Mouse (Mus musculus) adrenal gland, postnatal 25 days (tissue): ENCODE measurements around the gene Heatr6. TPM values are rescaled to one million over a fixed set of nuclear protein-coding genes. Genes with fewer than 3 reads are reported as not detected.

Experiments used
- DNase-seq: peaks from one replicate; pipeline ENCODE4 v3.0.0; 2021; ENCODE audit warnings: mixed read lengths
- total RNA-seq: library from RNA; stranded (reverse); gene quantifications from 2 replicates; pipeline ENCODE4 v1.2.3, GENCODE M21; 2021

Heatr6 gene
- total RNA-seq, 1 experiment from 2014 or later = 17.0 TPM

DNA sequence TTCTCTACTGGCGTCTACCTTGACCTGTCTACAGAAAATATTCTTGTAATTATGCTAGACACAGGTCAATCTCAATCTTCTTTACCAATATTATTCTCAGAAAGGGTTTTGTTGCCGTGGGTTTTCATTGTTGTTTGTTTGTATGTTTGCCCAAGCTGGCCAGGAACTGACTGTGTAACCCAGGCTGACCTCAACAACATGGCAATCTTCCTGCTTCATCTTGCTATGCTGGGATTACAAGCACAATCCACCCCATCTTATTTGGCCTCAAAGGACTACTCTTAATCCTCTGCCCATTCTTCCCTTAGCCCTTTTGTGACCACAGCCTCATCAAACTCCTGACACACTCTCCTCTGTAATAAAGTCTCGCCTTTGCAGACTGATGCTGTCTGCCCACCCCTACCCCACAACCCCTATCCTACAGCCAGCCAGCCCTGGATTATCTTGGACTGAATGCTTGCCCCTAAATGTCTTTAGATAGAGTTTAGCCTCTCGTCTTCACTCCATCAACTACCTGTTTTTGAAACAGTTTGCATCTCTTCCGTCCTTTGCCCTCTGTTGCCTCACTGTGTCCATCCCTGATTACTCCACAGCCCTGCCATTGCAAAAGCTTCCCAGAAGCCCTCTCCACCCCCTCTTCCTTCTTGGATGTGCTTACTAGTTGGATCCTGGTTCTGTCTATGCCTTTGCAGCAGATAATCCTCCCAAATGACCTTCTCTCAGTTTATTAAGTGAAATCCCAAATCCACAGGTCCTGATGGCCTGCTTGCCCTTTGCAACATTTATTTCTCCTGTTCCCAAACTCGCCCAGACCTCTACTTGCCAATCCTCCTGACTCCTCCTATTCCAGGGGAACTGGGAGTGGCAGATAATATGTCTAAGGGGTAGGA is 5.9 kb upstream of the Heatr6 start:
- no peak for DNase-seq

DNA sequence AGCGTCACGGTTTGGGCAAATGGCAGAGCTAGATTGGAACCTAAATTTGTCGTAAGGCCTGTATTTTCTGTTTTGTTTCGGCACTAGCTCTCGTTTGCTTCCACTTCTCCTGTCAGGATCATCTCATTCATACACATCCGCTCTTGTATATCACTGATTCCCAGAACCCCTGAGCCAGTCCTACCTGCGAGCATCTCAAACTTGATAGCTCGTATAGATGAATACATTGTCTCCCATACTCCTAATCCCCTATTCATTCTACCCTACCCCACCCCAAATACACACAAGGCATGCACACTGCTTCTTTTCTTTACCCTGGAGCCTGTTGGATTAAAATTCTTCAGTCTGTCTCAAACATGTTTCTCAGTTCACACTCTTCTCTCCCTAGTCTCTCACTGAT is 731 bp downstream of the Heatr6 start:
- no peak for DNase-seq

DNA sequence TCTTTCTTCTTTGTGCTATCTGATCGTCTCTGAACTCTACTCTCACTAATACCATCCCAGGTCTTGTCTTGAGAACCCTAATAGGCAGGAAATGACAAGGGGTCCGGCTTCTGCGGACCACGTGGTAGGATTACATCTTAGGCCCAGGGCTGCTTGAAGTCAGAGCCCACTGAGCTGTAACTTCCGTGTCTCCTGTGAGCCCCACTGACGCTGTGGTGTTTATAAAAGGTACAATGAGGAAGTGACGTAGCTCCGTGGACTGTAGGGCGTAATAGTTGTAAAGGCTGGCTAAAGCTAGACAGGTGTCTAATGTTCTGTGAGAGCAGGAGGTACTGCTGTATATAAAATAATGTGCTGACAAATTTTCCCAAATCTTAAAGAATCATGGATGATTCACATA is 13.8 kb downstream of the Heatr6 start:
- DNase-seq = no peak

DNA sequence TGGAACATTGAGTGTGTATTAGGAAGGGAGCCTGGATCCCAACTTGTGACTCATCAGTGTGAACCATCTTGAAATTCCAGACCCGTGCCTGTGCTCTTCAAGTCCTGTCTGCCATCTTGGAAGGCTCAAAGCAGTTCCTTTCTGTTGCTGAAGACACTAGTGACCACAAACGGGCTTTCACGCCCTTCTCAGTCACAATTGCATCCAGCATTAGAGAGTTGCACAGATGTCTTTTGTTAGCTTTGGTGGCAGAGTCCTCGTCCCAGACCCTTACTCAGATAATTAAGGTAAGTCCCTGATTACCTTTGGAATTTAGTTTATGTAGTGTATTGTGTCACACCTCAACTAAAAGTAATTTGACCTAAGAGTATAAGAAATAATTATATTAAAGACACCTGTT is 15.5 kb downstream of the Heatr6 start:
- DNase-seq = no peak

DNA sequence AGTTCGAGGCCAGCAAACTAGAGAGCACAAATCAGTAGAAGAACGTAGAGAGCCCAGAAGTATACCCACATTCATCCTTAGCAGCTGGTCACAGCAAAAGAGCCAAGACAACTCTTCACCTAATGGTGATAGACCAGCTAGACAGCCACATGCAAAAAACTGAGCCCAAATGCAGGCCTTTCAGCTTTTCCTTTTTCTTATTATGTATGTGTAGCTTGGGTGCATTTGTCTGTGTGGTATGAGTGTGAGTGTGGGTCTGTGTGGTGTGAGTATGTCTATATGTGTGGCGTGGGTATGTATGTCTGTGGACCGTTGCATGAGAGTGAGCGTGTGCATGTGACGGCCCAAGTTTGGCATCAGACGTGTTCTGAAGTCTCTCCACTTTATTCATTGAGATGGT is 17.5 kb downstream of the Heatr6 start:
- no peak for DNase-seq

DNA sequence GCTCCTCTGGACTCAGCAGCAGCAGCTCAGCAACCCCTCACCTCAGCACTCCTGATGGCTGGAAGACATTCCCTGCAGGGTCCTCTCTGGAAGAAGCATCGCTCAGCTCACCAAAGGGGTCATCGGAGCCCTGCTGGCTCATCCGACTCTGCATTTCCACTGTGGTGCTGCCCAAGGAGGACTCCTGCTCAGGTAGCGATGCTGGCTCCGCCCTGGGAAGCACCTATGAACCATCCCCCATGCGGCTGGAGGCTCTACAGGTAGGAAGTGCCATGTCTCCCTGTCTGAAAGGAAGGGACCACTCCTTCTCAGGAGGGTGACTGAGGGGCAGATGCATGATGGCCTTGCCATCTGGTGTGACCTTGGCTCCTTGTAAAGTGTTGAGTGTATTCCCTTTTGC is 18.8 kb downstream of the Heatr6 start:
- no peak for DNase-seq

DNA sequence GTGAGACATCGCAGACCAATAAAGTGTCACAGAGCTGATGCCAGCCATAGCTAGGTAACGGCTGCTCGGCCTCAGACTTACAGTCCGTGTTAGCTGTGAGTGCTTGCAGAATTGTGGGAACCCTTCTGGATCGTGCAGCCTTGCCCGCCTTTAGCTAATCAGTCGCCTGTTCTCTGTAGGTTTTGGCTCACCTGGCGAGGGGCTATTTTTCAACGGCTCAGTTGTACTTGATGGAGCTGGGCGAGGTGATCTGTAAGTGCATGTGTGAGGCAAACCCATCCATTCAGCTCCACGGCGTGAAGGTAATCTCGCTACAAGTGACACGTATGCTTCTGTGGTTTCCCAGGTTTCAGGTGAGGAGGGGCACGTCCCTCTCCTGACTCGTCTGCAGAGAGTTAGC is 20.2 kb downstream of the Heatr6 start:
- no peak for DNase-seq

DNA sequence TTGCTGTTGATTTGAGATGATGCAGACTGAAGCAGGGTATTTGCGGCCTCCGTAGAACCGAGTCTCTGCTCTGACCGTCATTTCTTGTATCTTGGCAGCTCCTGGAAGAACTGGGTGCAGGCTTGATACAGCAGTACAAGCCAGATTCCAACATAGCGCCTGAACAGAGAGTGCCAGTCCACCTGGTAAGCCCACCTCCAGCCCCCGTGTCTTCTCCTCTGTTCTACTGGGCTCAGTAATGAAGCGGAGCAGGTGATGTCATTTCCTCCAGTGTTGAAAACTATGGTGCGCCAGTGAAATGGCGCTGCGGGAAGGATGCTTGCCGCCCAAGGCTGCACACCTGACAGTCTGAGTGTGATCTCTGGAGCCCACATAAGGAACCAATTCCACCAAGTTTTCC is 20.8 kb downstream of the Heatr6 start:
- no peak for DNase-seq

DNA sequence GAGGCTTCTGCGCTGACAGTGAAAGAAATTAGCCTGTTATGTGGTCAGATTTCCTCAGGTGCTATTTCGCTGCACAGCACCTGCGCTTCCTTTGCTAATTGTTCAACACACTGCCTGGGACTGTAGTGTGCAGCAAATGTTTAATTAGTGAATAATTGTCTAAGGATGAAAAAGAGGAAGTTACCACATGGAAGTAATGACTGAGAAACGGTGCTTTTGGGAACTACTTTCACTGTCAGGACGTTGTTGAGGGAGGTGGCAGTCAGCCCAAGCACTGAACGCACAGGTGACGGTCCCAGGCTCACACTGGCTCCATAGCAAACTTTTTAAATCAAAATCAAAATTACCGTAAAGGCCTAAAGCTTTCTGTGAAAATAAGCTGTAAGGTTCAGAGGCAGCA is 23.3 kb downstream of the Heatr6 start:
- DNase-seq = no peak

DNA sequence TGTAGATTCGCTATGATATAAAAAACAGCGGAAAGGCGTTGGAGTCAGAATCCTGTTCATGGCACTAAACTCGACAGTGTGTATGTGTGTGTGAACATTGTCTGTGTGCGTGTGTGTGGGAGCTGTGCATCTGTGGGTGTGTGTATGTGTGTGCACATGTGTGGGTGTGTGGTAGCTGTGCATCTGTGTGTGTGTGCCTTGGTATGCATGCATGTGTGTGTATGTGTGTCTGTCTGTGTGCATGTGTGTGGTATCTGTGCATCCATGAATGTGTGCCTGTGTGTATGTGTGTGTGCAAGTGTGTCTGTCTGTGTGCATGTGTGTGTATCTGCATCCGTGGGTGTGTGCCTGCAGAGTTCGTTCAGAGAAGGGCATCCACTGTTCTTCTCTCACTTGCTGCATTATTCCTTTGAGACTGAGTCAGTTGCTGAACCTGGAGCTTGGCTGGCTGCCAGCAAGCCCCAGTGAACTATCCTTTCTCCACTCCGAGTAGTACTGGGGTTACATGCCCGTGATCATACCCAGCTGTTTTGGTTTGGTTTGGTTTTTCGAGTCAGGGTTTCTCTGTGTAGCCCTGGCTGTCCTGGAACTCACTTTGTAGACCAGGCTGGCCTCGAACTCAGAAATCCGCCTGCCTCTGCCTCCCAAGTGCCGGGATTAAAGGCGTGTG is 30.6 kb downstream of the Heatr6 start:
- no peak for DNase-seq

DNA sequence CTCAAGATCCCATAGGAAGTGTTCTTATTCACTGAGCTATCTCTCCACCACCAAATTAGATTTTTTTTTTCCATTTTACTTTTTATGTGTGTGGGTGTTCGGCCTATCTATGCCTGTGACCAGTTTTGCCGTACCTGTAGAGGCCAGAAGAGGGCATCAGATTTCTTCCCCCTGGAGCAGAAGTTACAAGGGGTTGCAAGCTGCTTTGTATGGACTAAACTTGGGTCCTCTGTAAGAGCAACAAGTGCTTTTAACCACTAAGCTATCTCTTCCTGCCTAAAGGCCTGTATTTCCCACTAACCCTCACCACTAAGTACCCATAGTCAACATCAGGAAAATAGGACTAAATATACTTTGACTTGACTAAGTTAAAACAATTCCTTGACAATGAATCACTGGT is 31.2 kb downstream of the Heatr6 start:
- peak; percentile 10 for DNase-seq

DNA sequence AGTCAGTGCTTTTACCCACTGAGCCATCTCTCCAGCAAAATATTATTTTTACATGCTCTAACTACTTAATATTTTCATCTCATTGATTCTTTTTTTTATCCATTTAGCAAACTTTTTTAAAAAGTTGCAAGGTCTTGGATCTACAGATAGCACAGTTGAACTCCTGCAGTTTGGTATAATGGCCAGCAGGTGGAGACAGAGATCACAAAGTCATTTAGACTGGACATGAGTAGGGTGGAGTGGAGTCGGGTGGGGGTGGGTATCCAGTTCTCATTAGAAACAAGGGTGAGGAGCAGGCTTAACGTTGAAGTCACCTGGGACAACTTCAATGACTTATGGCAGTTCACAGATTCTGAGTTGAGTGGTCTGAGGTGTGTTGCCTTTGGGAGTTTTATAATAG is 31.9 kb downstream of the Heatr6 start:
- DNase-seq = peak; percentile 27

DNA sequence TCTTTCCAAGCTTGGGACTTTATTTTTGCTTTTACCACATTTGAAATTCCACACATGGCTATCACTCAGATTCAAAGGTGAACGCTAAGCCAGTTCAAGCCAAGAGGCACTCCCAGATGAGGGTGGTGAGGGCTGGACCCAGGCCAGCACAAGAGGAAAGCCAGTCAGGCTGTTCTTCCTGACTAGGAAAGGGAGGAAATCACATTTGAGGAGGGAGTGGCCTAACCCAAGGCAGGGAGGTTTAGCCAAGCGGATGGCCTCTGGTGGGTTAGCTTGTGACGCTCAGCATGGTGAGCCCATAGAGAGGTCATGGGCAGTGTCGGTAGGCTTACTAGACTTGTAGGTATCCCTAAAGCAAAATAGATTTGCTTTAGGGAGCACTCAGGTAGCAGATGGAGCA is 33.3 kb downstream of the Heatr6 start:
- DNase-seq = peak; percentile 17

DNA sequence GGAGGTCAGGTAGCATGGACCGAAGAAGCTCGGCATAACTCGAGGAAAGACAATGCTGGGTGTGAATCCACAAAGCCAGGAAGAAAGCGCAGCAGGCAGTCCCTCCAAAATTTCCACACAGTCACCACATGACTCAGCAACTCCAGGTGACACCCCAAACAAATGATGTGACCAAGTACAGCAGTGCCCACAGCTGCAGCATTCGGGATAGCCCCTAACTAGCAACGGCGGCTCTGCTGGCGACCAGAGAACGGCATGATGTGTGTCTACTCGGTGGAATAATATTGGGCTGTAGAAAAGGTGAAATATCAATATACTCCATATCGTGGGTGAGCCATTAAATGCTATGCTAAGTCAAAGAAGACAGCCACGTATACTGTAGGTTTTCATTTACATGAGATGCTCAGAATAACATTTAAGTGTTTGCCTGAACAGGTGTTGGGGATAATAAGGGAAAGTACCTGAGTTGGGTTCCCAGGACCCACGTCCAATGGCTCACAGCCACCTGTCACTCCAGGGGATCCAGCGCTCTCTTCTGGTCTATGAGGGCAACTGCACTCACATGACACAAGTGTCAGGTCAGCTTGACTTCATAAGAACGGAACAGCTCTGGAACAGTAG is 34.0 kb downstream of the Heatr6 start:
- no peak for DNase-seq

DNA sequence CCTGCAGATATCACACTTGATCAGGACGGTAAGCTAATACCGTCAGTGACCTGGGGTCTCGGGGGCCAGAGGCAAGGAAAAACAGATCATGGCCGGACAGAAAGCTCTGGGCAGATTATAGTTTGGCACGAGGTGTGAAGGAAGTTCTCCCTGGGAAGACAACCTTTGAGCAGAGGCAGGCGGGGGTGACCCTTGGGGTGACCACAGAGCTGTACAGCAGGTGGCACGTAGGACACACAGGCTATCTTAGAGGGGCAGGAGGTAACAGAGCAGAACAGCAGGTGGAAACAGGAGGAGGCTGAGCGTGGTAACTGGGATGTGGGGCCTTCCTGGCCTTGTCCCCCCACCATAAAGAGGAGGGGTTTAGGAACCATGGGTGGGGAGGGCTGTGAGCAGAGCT is 34.8 kb downstream of the Heatr6 start:
- no peak for DNase-seq

DNA sequence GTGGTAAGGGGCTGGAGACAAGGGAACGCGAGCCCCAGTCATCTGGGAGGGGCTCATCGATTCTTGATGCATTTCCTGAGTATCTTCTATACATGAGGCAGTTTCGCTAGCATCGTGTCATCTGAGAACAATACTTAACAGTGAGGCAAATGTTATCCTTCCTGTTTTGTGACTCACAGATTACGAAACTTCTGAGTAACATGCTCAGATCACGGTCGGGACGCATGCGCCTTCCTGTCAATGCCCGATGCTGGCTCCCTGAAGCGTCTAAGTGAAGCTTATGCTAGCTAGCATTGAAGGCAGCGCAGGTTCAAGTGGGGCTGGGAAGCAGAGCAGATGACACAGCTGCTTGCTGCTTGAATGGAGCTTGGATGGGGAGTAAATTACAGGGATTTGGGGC is 35.8 kb downstream of the Heatr6 start:
- peak; percentile 75 for DNase-seq

DNA sequence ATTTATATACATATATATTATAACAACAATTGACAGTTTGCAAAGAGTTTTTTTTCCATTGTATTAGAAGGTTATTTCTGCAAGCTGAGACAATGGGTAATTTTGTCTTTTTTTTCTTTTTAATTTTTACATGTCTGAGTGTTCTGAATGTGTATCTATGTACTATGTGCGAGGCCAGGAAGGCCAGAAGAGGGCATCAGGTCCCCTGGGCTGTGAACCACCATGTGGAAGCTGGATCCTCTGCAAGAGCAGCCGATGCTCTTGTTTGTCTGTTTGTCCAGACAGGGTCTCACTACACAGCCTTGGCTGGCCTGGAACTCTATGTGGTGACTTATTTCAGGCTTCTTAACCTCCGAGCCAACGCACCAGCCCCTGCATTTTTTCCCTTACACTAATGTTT is 37.6 kb downstream of the Heatr6 start:
- no peak for DNase-seq

DNA sequence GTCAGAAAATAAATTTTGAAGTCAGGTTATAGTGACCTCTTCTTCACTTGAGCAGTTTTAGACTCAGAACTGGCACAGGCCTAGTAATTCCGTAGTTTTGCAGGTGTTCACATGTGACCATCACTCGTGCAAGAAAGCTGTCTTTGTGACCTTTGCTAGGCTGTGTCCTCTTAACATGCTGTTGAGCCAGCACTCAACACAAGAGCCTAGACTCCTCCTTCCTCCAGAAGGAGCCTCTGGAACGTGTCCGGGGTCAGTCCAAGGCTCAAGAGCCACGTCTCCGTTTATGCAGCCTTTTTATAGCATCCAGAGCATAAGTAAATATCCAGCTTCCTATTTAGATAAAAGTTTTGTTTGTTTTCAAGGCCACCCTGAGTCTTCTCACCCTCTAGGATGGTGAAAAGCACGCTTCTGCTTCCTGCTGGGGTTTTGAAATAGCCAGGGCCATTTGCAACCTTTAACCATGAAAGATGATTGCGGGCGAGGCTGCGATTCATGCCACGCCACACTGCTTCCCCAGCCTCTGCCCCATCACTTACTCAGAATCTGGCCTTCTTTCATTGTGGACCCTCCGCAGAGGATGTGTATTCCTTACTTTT is 38.9 kb downstream of the Heatr6 start:
- DNase-seq = no peak

DNA sequence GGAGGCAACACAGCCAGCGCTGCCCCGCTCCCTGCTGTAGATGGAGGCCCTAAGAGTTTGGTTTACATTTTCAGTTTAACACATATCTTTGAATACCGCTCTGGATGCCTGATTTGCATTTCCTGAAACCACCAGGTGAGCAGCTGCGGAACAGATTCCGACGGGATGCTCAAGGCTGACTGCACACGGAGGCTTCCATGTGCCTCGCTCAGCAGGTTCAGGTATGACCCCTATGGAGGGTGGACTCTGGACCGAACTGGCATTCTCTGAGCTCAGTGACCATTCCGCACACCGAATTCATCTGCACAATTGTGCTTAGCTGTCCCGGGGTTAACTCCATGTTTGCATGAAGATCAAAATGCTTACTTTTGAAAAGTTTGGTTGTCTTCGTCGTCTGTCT is 39.8 kb downstream of the Heatr6 start:
- DNase-seq = no peak

DNA sequence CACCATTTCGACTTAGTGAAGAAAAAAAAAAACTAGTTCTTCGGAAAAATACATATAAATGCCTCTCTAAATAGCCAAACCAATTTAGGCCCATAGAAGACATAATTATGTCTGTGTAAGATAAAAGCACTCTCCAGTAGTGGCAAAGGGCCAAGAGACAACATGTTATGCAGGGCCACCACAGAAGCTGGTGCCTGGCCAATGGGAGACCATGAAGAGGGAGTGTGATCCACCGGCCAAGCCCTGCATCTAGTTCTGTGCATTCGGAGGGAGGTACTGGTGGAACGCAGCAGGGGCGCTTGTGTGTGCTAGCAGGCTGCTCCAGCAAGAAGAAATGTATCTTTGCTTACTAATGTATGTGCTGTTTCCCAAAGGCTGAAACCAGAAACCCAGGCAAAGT is 42.6 kb downstream of the Heatr6 start:
- no peak for DNase-seq

DNA sequence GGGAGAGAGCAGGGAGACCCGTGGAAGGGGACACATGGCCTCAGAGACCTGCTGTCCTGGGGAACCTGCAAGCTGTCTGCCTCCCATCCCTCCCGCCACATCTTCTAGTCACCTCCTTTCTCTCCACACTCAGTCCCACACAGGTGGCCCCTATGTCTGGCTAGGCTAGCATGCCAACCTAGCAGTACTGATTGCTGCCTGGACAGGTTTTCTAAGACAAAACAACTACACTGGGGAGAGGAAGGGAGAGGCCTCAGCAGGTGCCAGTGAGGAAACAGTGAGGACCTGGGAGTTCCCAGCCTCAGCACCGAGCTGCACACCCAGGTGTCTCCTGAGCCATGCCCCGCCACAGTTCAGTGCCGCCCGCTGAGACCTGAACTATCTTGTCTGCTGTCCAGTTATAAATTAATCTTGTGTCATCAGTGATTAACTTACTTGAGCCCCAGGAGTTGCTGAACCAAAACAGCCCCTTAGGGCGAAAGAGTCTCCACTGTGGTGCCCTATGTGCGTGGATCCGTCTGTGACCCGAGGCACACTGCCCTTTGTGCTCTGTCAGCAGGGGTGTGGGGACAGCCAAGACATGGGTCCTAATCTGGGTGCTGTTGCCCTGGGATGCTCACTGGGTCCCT is 43.6 kb downstream of the Heatr6 start:
- no peak for DNase-seq

DNA sequence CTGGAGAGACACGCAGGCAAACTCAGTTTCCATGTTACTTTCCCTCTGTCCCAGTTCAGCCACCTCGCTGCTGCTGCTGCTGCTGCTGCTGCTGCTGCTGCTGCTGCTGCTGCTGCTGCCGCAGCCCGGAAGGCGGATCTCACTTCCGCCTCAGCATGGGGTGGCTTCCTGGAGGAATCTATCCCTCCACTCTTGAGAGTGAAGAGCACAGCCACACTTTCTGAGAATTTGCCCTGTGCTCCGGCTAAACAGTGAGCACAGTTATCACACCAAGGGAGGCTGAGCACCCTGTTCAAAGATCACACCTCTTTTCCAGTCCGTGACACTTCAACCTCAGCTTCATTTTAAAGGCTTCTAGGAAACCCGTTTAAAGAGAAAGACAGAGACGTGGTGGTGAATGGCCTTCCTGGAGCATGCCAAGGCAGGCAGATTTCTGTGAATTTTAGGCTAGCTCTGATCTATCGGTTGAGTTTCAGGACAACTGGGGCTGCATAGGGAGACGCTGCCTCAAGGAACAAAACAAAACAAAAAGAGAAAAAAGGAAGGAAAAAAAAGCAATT is 46.5 kb downstream of the Heatr6 start:
- no peak for DNase-seq
